Mouse (Mus musculus) ES-Bruce4 (cell line): ENCODE data around the gene Asb14. TPM values are rescaled to one million over a fixed set of nuclear protein-coding genes. Genes with fewer than 3 reads are reported as not detected.
"Not testable (repeated sequence)": the region's sequence is repeated elsewhere in the genome, so short reads cannot be mapped to it uniquely, and the experiment has no call there.

Experiments
- H3K27ac ChIP-seq: 2 replicates; pipeline ENCODE4 v1.5.1; 2012; ENCODE audit warnings: low read length, inconsistent platforms; ENCODE audit not compliant: insufficient read depth
- H3K27me3 ChIP-seq: 2 replicates; pipeline ENCODE4 v1.6.1; 2012; ENCODE audit warnings: mild to moderate bottlenecking, low read length, inconsistent platforms; ENCODE audit not compliant: control insufficient read depth, poor library complexity, insufficient read depth, severe bottlenecking
- H3K36me3 ChIP-seq: 2 replicates; pipeline ENCODE4 v1.6.1; 2012; ENCODE audit warnings: inconsistent platforms, mild to moderate bottlenecking, low read length, moderate library complexity; ENCODE audit not compliant: control insufficient read depth, poor library complexity, insufficient read depth, severe bottlenecking
- H3K4me1 ChIP-seq: one replicate; pipeline ENCODE4 v1.8.1; 2011; ENCODE audit warnings: low read length; ENCODE audit not compliant: control insufficient read depth, insufficient read depth
- H3K4me3 ChIP-seq: 2 replicates; pipeline ENCODE4 v1.5.1; 2011; ENCODE audit warnings: low read depth, mild to moderate bottlenecking, low read length
- H3K9ac ChIP-seq: 2 replicates; pipeline ENCODE4 v1.6.1; 2012; ENCODE audit warnings: low read depth, mild to moderate bottlenecking, inconsistent platforms; ENCODE audit not compliant: poor library complexity, severe bottlenecking
- H3K9me3 ChIP-seq: replicated peaks from 2 replicates; pipeline ENCODE4 v1.6.1; 2012; ENCODE audit warnings: mild to moderate bottlenecking, low read length, inconsistent platforms; ENCODE audit not compliant: control insufficient read depth, poor library complexity, insufficient read depth, severe bottlenecking
- CTCF ChIP-seq: IDR thresholded peaks from one replicate; pipeline ENCODE4 v1.8.1; 2011; ENCODE audit warnings: low read depth, low read length
- EP300 ChIP-seq: IDR thresholded peaks from 2 replicates; pipeline ENCODE4 v1.6.1; 2011; ENCODE audit warnings: low read depth, low read length; ENCODE audit not compliant: insufficient read depth
- POLR2A ChIP-seq: IDR thresholded peaks from one replicate; pipeline ENCODE4 v1.8.1; 2011; ENCODE audit warnings: low read length; ENCODE audit not compliant: insufficient read depth
- polyA plus RNA-seq: library from polyadenylated mRNA; stranded (reverse); fragments of >200 nt; gene quantifications from 2 replicates; pipeline ENCODE4 v1.2.4, GENCODE M21; 2011; ENCODE audit warnings: low read depth; ENCODE audit not compliant: missing spikeins, insufficient read depth, insufficient read length

Gene Asb14
- polyA plus RNA-seq, 1 experiment = 0.84 TPM

DNA sequence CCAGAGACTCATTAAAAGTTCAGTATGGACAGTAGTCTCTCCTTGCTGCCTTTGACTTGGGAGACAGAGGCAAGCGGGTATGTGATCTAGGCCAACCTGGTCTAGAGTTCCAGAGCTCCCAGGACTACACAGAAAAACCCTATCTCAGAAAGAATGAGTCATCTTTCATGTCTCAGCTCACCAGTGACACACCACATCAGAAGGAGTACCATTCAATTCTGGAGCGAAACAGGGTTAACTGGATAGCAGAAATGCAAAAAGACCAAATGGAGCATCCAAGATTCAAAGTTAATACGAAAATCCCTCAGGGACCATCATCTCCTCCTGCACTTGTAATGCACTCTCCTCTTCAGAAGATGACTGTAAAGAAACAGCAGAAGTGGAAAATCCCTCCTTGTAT is 25.0 kb downstream of the Asb14 start:
- Histone ChIP-seq H3K9ac (no peak overlapping the region), H3K4me1 (no peaks in the 10 kb centered on the region), H3K27ac (no peak overlapping the region), H3K4me3 (no peak overlapping the region), H3K9me3 (no peaks in the 10 kb centered on the region), H3K36me3 (peaks cover 11% of the 10 kb centered on the region), H3K27me3 (no peaks in the 10 kb centered on the region)
- TF ChIP-seq POLR2A (no peak), CTCF (no peak), EP300 (no peak)

- H3K36me3 ChIP-seq = peaks cover 13% of the 10 kb centered on the region
- no peak overlapping the region for H3K9ac ChIP-seq
- H3K4me3 ChIP-seq = no peak overlapping the region
- no peak for TF ChIP-seq POLR2A
- no peak for TF ChIP-seq CTCF
- TF ChIP-seq EP300 = no peak
- H3K27me3 ChIP-seq = no peaks in the 10 kb centered on the region
- H3K4me1 ChIP-seq = no peaks in the 10 kb centered on the region
- H3K9me3 ChIP-seq = no peaks in the 10 kb centered on the region
- H3K27ac ChIP-seq = no peak overlapping the region
These were observed 29.5 kb downstream of the Asb14 start for GRCm38 (mm10) chr14:26923702-26924421.

DNA sequence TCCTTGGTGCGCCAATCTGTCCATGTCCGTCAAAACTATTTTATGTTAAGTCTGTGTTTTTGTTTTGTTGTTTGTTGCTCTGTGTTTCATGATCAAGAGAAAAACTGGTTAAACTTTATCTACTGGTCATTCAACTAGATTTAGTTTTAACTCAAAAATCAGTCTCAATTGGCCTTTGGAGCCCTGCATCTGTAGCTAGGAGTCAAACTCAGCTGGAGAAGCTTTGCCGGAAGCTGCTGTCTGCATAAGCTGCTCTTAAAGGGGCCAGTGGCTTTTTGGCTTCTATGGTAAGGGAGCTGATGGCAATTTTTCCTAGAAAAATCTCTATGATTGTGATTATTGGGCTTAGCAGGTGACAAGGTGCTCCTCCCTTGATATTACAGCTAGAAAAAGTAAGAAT is 40.5 kb downstream of the Asb14 start:
- H3K9ac ChIP-seq = no peak overlapping the region

GRCm38 (mm10) chr14:26935558-26935957 is 41.2 kb downstream of the Asb14 start:
- H3K27ac ChIP-seq = no peak overlapping the region
- H3K4me3 ChIP-seq = no peak overlapping the region
- TF ChIP-seq CTCF (no peak), POLR2A (no peak), EP300 (no peak)
- no peaks in the 10 kb centered on the region for H3K27me3 ChIP-seq
- H3K9ac ChIP-seq = no peak overlapping the region
- H3K36me3 ChIP-seq = peaks cover 3% of the 10 kb centered on the region
- no peaks in the 10 kb centered on the region for H3K4me1 ChIP-seq
- H3K9me3 ChIP-seq = no peaks in the 10 kb centered on the region

More for the DNA sequence above, 40.5 kb downstream of the Asb14 start:
- TF ChIP-seq POLR2A = no peak
- TF ChIP-seq CTCF = no peak
- no peak for TF ChIP-seq EP300
- Histone ChIP-seq H3K27ac (no peak overlapping the region), H3K36me3 (peaks cover 3% of the 10 kb centered on the region), H3K4me1 (no peaks in the 10 kb centered on the region), H3K4me3 (no peak overlapping the region), H3K27me3 (no peaks in the 10 kb centered on the region), H3K9me3 (no peaks in the 10 kb centered on the region)

GRCm38 (mm10) chr14:26956139-26956538 is 61.8 kb downstream of the Asb14 start:
- not testable (repeated sequence) for H3K4me1 ChIP-seq, H3K36me3 ChIP-seq, H3K9me3 ChIP-seq, H3K27ac ChIP-seq, H3K4me3 ChIP-seq, H3K9ac ChIP-seq, H3K27me3 ChIP-seq

DNA sequence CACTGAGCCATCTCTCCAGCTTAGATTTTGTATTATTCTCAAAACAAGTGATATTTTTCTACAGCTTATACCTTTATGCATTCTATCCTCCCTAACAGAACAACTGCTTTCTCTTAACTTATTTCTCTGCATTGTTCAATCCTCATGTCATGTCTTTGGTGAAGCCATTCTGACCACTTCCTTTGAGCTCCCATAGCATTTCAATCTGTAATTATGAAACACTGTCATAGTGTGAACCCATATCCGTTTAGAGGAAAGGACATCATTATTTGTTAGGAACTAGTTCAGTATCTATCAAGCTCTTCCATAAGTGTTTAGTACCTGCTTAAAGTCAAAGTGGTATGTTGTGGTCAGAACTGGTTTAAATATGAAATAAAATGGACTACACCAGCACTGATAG is 66.2 kb downstream of the Asb14 start:
- Histone ChIP-seq H3K36me3 (peaks cover 14% of the 10 kb centered on the region), H3K4me1 (peaks cover 4% of the 10 kb centered on the region), H3K27ac (no peak overlapping the region), H3K4me3 (no peak overlapping the region), H3K27me3 (no peaks in the 10 kb centered on the region), H3K9me3 (no peaks in the 10 kb centered on the region), H3K9ac (no peak overlapping the region)
- TF ChIP-seq EP300 (no peak), POLR2A (no peak), CTCF (no peak)

Other genes with a start within 250 kb of the Asb14 start
- gene Pde12, start 224.7 kb upstream of the Asb14 start, polyA plus RNA-seq = 8.5 TPM in 2 replicates
- 0.15 and 0.17 TPM in 2 replicates for gene Dnah12, start 201.3 kb upstream of the Asb14 start, polyA plus RNA-seq
- 55.5 and 67.3 TPM in 2 replicates for gene Appl1, start 76.7 kb downstream of the Asb14 start, polyA plus RNA-seq
- 1.6 and 3.7 TPM in 2 replicates for gene Hesx1, start 99.9 kb downstream of the Asb14 start, polyA plus RNA-seq
- gene Il17rd, start 144.4 kb downstream of the Asb14 start, polyA plus RNA-seq = 47.3 and 48.9 TPM in 2 replicates
- gene Arhgef3, start 220.3 kb downstream of the Asb14 start, polyA plus RNA-seq = 2.2 and 2.6 TPM in 2 replicates